Mouse (Mus musculus): ENCODE results near the gene Mphosph9.

GRCm38 (mm10) chr5:124365754-124366153, 38.0 kb upstream of the Mphosph9 start:
- TF ChIP-seq NRF1 (IDR thresholded peaks at IDR 0.05; ENCODE audit: insufficient read depth, low read depth, low read length, poor library complexity, severe bottlenecking) (no peak), EP300 (IDR thresholded peaks at IDR 0.05; ENCODE audit: low read depth in 1 of 2, low read length in 2 of 2) (no peak), E2F4 (IDR thresholded peaks at IDR 0.05; ENCODE audit: borderline replicate concordance, low read depth, low read length) (no peak), CTCF (IDR thresholded peaks at IDR 0.05 in 2 of 3, conservative IDR thresholded peaks at IDR 0.05 in 1 of 3; ENCODE audit: control insufficient read depth in 1 of 3, insufficient read depth in 1 of 3, low read depth in 2 of 3, low read length in 3 of 3, poor library complexity in 1 of 3, severe bottlenecking in 1 of 3) (no peak), ZC3H11A (IDR thresholded peaks at IDR 0.05; ENCODE audit: low read depth, low read length) (no peak), BHLHE40 (IDR thresholded peaks at IDR 0.05; ENCODE audit: borderline replicate concordance, low read depth, low read length) (no peak), ZNF384 (IDR thresholded peaks at IDR 0.05; ENCODE audit: low read depth, low read length) (no peak), USF2 (IDR thresholded peaks at IDR 0.05; ENCODE audit: borderline replicate concordance in 1 of 2, insufficient read depth in 1 of 2, low read depth in 1 of 2, low read length in 2 of 2) (no peak)

Data from MEL (cell line).